In the genomic region with DNA sequence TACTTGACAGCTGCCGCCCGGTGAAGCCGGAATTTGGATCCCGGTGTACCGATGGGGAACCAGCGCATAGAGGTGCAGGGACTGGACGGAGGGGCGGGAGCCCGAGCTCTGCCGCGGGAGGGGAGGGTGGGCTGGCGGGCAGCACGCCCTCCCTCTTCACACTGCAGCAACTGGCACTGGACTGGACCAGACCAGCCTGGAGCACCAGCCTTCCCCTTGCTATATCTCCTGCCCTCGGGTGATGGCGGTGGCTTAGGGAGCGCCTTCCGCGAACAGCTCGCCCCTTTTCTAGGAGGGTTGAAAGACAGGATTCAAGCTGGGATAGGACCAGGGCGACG, we compare ENCODE assay signal across 8 mouse cellular contexts. TPM values are rescaled to one million over a fixed set of nuclear protein-coding genes. Genes with fewer than 3 reads are reported as not detected.
A peak's percentile ranks its signal among the peaks of the same experiment; 100 is the strongest.
DNase-seq lines count a peak whose midpoint lies in the region; ATAC-seq and TF ChIP-seq lines count a peak whose summit lies in the region.

No protein-coding gene starts in this region.

- H3K4me3 ChIP-seq in heart, embryonic 11.5 days (ENCODE audit: low read depth, low read length) = peak overlapping the region; percentile 79
- peak overlapping the region; percentile 77 for H3K4me3 ChIP-seq in intestine, postnatal 0 days (ENCODE audit: low read depth, low read length)

- H3K36me3 ChIP-seq in heart, embryonic 11.5 days (ENCODE audit: control insufficient read depth, insufficient read depth, low read length) = no peaks in the 10 kb centered on the region
- no peaks in the 10 kb centered on the region; the same call in 1 of the 2 replicates for H3K36me3 ChIP-seq in intestine, postnatal 0 days (ENCODE audit: control insufficient read depth, insufficient read depth)

- H3K27ac ChIP-seq in heart, embryonic 11.5 days (ENCODE audit: low read depth, low read length) = peak overlapping the region; percentile 72
- H3K27ac ChIP-seq in intestine, postnatal 0 days (ENCODE audit: low read depth, low read length) = no peak overlapping the region

- under 1% methylated on average over 21 of the region's 21 CpGs for WGBS in heart, embryonic 11.5 days (ENCODE audit: insufficient replicate concordance)
- WGBS in intestine, postnatal 0 days = under 1% methylated on average over 21 of the region's 21 CpGs

- peak; percentile 74 for ATAC-seq in heart, embryonic 11.5 days (replicated peaks; ENCODE audit: insufficient number of reproducible peaks, low FRiP score, low TSS enrichment)
- ATAC-seq in erythroblast, adult 5-6 weeks (replicated peaks; ENCODE audit: low FRiP score, poor library complexity, severe bottlenecking) = peak; percentile 42
- peak; percentile 37 for ATAC-seq in intestine, postnatal 0 days
- ATAC-seq in megakaryocyte, adult 5-6 weeks (ENCODE audit: poor library complexity, severe bottlenecking) = peak; percentile 31; the same call in 1 of the 2 replicates
- no peak for ATAC-seq in activated CD4-positive, CD25-positive, alpha-beta regulatory T cell, adult 4 months

- no peak for DNase-seq in heart, adult 8-10 months (ENCODE audit: low spot score)
- DNase-seq in MN1 (ENCODE audit: low spot score) = peak; percentile 67
- no peak for DNase-seq in yolk sac, embryonic 10.5 days (ENCODE audit: low spot score)

- no peaks in the 10 kb centered on the region for H3K9me3 ChIP-seq in heart, embryonic 11.5 days (replicated peaks; ENCODE audit: control insufficient read depth, low read length)
- H3K9me3 ChIP-seq in intestine, postnatal 0 days (ENCODE audit: control insufficient read depth) = no peaks in the 10 kb centered on the region

- H3K27me3 ChIP-seq in heart, embryonic 11.5 days (ENCODE audit: control insufficient read depth, insufficient read depth, low read length) = peaks cover 8% of the 10 kb centered on the region; the same call in 1 of the 2 replicates
- H3K27me3 ChIP-seq in intestine, postnatal 0 days (replicated peaks; ENCODE audit: control insufficient read depth, insufficient read depth, low read length) = peaks cover 11% of the 10 kb centered on the region; the same call in 1 of the 2 replicates

- peaks cover 4% of the 10 kb centered on the region for H3K4me1 ChIP-seq in heart, embryonic 11.5 days (ENCODE audit: control insufficient read depth, insufficient read depth, low read length)
- H3K4me1 ChIP-seq in intestine, postnatal 0 days (replicated peaks; ENCODE audit: control insufficient read depth, insufficient read depth, low read length) = no peaks in the 10 kb centered on the region

- TF ChIP-seq CTCF in intestine, postnatal 0 days (IDR thresholded peaks at IDR 0.05; ENCODE audit: low read depth) = no peak; the same call in 1 of the 2 replicates

- H3K4me2 ChIP-seq in heart, embryonic 11.5 days = peak overlapping the region; percentile 95
- peak overlapping the region; percentile 98 for H3K4me2 ChIP-seq in intestine, postnatal 0 days (replicated peaks; ENCODE audit: low read depth)

- peak overlapping the region; percentile 82 for H3K9ac ChIP-seq in heart, embryonic 11.5 days (ENCODE audit: low read depth, low read length)
- peak overlapping the region; percentile 52 for H3K9ac ChIP-seq in intestine, postnatal 0 days (ENCODE audit: low read depth, low read length)

RNA-seq across cellular contexts. Expression of a gene that starts 0.5 kb away (rescaled TPM):
- 21.5 and 25.7 TPM in 2 replicates for polyA plus RNA-seq in heart, embryonic 11.5 days (2014; fragmentation: Nextera tagmentation; extraction: Ambion mirVana)
- 10 to 100 TPM; 51.6 to 63.6 (median 58.9) TPM for total RNA-seq in heart, adult 8-10 months (2022)
- 0.19 and 1.9 TPM in 2 replicates for total RNA-seq in erythroblast, adult 5-6 weeks (2015; ENCODE audit: low replicate concordance)
- 0.77 and 2.6 TPM in 2 replicates for total RNA-seq in erythroblast, adult 5-6 weeks (2017; ENCODE audit: low replicate concordance)
- polyA plus RNA-seq in intestine, postnatal 0 days (2015; fragmentation: Nextera tagmentation; extraction: Ambion mirVana) = 0.46 and 0.63 TPM in 2 replicates
- total RNA-seq in megakaryocyte, adult 5-6 weeks (2015) = 0.33 and 0.71 TPM in 2 replicates
- 1.3 and 1.6 TPM in 2 replicates for total RNA-seq in megakaryocyte, adult 5-6 weeks (2017)
- polyA plus RNA-seq in activated CD4-positive, CD25-positive, alpha-beta regulatory T cell, adult 4 months (2017; shearing (Covaris generic)) = not detected

Comparison
In these comparisons a context has a peak if more than half of its experiments do, and no peak if none do; other contexts are left out.
1. RNA of a gene that starts 0.5 kb away (total RNA-seq): 51.6 to 63.6 TPM in heart, adult 8-10 months; 0.33 to 1.6 TPM in megakaryocyte, adult 5-6 weeks and 0.19 to 2.6 TPM in erythroblast, adult 5-6 weeks; every median in the first group is over 10 times any median in the second.